Mouse (Mus musculus): Measurements from ENCODE around the gene Rnf216.
A peak's percentile ranks its signal among the peaks of the same experiment; 100 is the strongest.

DNA sequence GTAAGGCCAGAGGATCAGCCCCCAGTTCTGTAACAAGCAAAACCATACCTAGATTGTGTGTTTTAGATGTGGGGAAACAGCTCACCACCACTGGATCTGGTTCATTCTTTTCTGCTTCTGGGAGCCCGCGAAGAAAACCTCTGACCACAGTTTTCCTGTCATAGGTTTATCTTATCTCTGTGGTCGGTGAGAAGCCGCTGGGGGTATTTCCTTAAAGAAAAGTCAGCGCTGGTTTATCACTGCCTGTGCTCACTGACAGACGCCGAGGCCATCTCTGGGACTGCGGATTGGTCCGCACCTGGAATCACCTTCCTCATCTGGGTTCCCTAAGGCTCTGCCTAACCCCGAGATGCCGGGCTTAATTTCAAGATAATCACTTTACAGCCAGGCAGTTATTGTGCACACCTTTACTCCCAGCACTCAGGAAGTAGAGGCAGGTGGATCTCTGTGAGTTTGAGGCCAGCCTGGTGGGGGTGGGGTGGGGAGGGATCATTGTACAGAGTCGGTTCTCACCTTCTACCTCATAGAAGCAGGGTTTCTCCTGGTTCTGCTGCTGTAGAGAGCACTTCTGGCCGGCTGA is 20.2 kb upstream of the Rnf216 start:
- TF ChIP-seq GABPA (IDR thresholded peaks at IDR 0.05; ENCODE audit: low read depth, low read length) (no peak), MAX (IDR thresholded peaks at IDR 0.05; ENCODE audit: low read length) (no peak; the same call in 1 of the 2 replicates), SMC3 (IDR thresholded peaks at IDR 0.05; ENCODE audit: low read depth, low read length) (no peak; the same call in 1 of the 2 replicates), CTCF (IDR thresholded peaks at IDR 0.05 in 2 of 3, conservative IDR thresholded peaks at IDR 0.05 in 1 of 3; ENCODE audit: control insufficient read depth in 1 of 3, insufficient read depth in 1 of 3, low read depth in 2 of 3, low read length in 3 of 3, poor library complexity in 1 of 3, severe bottlenecking in 1 of 3) (no peak), POLR2A (IDR thresholded peaks at IDR 0.05; ENCODE audit: control insufficient read depth in 1 of 2, insufficient read depth in 1 of 2, low read depth in 1 of 2, low read length in 2 of 2, poor library complexity in 1 of 2) (no peak), ELF1 (IDR thresholded peaks at IDR 0.05; ENCODE audit: low read depth, low read length) (peak; percentile 45; the same call in 1 of the 2 replicates), UBTF (IDR thresholded peaks at IDR 0.05; ENCODE audit: borderline replicate concordance, insufficient read depth, low read depth, low read length) (no peak), EP300 (IDR thresholded peaks at IDR 0.05; ENCODE audit: low read depth in 1 of 2, low read length in 2 of 2) (peak; percentile 91)
